Mouse (Mus musculus): ENCODE results near the gene Arhgef10l. TPM values are rescaled to one million over a fixed set of nuclear protein-coding genes. Genes with fewer than 3 reads are reported as not detected.

Arhgef10l gene
- total and polyA plus RNA-seq, 3 experiments = 10.2 to 26.0 TPM; not detected in 1

- TF ChIP-seq NRF1 (IDR thresholded peaks at IDR 0.05; ENCODE audit: insufficient read depth, low read depth, low read length, poor library complexity, severe bottlenecking) (no peak), ZMIZ1 (IDR thresholded peaks at IDR 0.05; ENCODE audit: low read depth, low read length) (no peak), RCOR1 (IDR thresholded peaks at IDR 0.05; ENCODE audit: low read depth, low read length) (no peak), CHD1 (IDR thresholded peaks at IDR 0.05; ENCODE audit: low read depth, low read length) (peak; percentile 94), ELF1 (IDR thresholded peaks at IDR 0.05; ENCODE audit: low read depth, low read length) (0 out of 2 replicates have a peak, but pooled peaks have one; percentile 26), MYC (IDR thresholded peaks at IDR 0.05; ENCODE audit: low read depth, low read length) (peak; percentile 71), POLR2AphosphoS2 (IDR thresholded peaks at IDR 0.05; ENCODE audit: low read length) (no peak), USF1 (IDR thresholded peaks at IDR 0.05; ENCODE audit: low read depth, low read length) (peak; percentile 39; the same call in 1 of the 2 replicates), NELFE (IDR thresholded peaks at IDR 0.05; ENCODE audit: low read depth, low read length) (no peak), ZNF384 (IDR thresholded peaks at IDR 0.05; ENCODE audit: low read depth, low read length) (no peak), POLR2A (IDR thresholded peaks at IDR 0.05; ENCODE audit: control insufficient read depth in 1 of 2, insufficient read depth in 1 of 2, low read depth in 1 of 2, low read length in 2 of 2, poor library complexity in 1 of 2) (no peak; a peak in 2 of 4 replicates), SIN3A (IDR thresholded peaks at IDR 0.05; ENCODE audit: low read length) (no peak), MAZ (IDR thresholded peaks at IDR 0.05; ENCODE audit: low read depth, low read length) (no peak; the same call in none of the 2 replicates), CTCF (IDR thresholded peaks at IDR 0.05 in 2 of 3, conservative IDR thresholded peaks at IDR 0.05 in 1 of 3; ENCODE audit: control insufficient read depth in 1 of 3, insufficient read depth in 1 of 3, low read depth in 2 of 3, low read length in 3 of 3, poor library complexity in 1 of 3, severe bottlenecking in 1 of 3) (no peak)
Observed at GRCm38 (mm10) chr4:140700269-140701018, 34.6 kb upstream of the Arhgef10l start, which contains the start of gene Rcc2 (continued).

- peak overlapping the region; percentile 70 to 91 for H3K4me3 ChIP-seq (ENCODE audit: control insufficient read depth in 1 of 2, insufficient read depth in 1 of 2, low read depth in 2 of 2, low read length in 2 of 2)
- no peaks in the 10 kb centered on the region for H3K27me3 ChIP-seq (ENCODE audit: control insufficient read depth in 1 of 2, insufficient read depth in 2 of 2, low read length in 2 of 2)
- H3K79me2 ChIP-seq (ENCODE audit: control insufficient read depth, insufficient read depth, low read length, poor library complexity) = peaks cover 43% of the 10 kb centered on the region
- H3K9me3 ChIP-seq (replicated peaks; ENCODE audit: insufficient read depth, low read length) = no peaks in the 10 kb centered on the region
- DNase-seq (ENCODE audit: low read depth, low spot score) = peak; percentile 97
- H3K27ac ChIP-seq (ENCODE audit: control insufficient read depth, low read depth, low read length) = peak overlapping the region; percentile 99
- peaks cover 4 to 37% of the 10 kb centered on the region in 2 experiments for H3K36me3 ChIP-seq (ENCODE audit: control insufficient read depth in 1 of 2, insufficient read depth in 2 of 2, low read length in 2 of 2)
- peaks cover 8 to 36% of the 10 kb centered on the region in 2 experiments; a peak in 3 of 4 replicates for H3K4me1 ChIP-seq (ENCODE audit: control insufficient read depth in 1 of 2, insufficient read depth in 2 of 2, low read length in 2 of 2)
- peak overlapping the region; percentile 91 for H3K9ac ChIP-seq (ENCODE audit: control insufficient read depth, low read depth, low read length, poor library complexity, severe bottlenecking)
- peak in 1 of 2 experiments; percentile 78; a peak in 2 of 4 replicates for TF ChIP-seq EP300 (IDR thresholded peaks at IDR 0.05; ENCODE audit: low read depth in 1 of 2, low read length in 2 of 2)
- no peak for TF ChIP-seq JUND (IDR thresholded peaks at IDR 0.05; ENCODE audit: low read depth, low read length)
- TF ChIP-seq CHD2 (IDR thresholded peaks at IDR 0.05; ENCODE audit: low read length) = no peak
- TF ChIP-seq USF2 (IDR thresholded peaks at IDR 0.05; ENCODE audit: borderline replicate concordance in 1 of 2, insufficient read depth in 1 of 2, low read depth in 1 of 2, low read length in 2 of 2) = no peak
- no peak for TF ChIP-seq SMC3 (IDR thresholded peaks at IDR 0.05; ENCODE audit: low read depth, low read length)
- TF ChIP-seq RCOR1 (IDR thresholded peaks at IDR 0.05; ENCODE audit: low read depth, low read length) = 0 out of 2 replicates have a peak, but pooled peaks have one; percentile 3
- TF ChIP-seq TAL1 (IDR thresholded peaks at IDR 0.05; ENCODE audit: low read length) = 0 out of 2 replicates have a peak, but pooled peaks have one; percentile 4
- peak; percentile 87 for TF ChIP-seq MXI1 (IDR thresholded peaks at IDR 0.05; ENCODE audit: low read depth, low read length)
- peak; percentile 68 for TF ChIP-seq TCF12 (IDR thresholded peaks at IDR 0.05; ENCODE audit: low read depth, low read length)
- TF ChIP-seq MAX (IDR thresholded peaks at IDR 0.05; ENCODE audit: low read length) = peak; percentile 96
- TF ChIP-seq MYC (IDR thresholded peaks at IDR 0.05; ENCODE audit: low read depth, low read length) = peak; percentile 99
- no peak for TF ChIP-seq ZKSCAN1 (IDR thresholded peaks at IDR 0.05; ENCODE audit: low read depth, low read length)
- TF ChIP-seq HCFC1 (IDR thresholded peaks at IDR 0.05; ENCODE audit: low read depth, low read length) = peak; percentile 82
- TF ChIP-seq UBTF (IDR thresholded peaks at IDR 0.05; ENCODE audit: borderline replicate concordance, insufficient read depth, low read depth, low read length) = no peak
- TF ChIP-seq ZNF384 (IDR thresholded peaks at IDR 0.05; ENCODE audit: low read depth, low read length) = no peak
- TF ChIP-seq POLR2AphosphoS2 (IDR thresholded peaks at IDR 0.05; ENCODE audit: low read length) = peak; percentile 97
- no peak for TF ChIP-seq MAFK (IDR thresholded peaks at IDR 0.05; ENCODE audit: borderline replicate concordance, low read depth, low read length)
- TF ChIP-seq KAT2A (conservative IDR thresholded peaks at IDR 0.05; ENCODE audit: low read depth, low read length) = no peak
- TF ChIP-seq CTCF (IDR thresholded peaks at IDR 0.05 in 2 of 3, conservative IDR thresholded peaks at IDR 0.05 in 1 of 3; ENCODE audit: control insufficient read depth in 1 of 3, insufficient read depth in 1 of 3, low read depth in 2 of 3, low read length in 3 of 3, poor library complexity in 1 of 3, severe bottlenecking in 1 of 3) = no peak
- peak; percentile 64 for TF ChIP-seq NRF1 (IDR thresholded peaks at IDR 0.05; ENCODE audit: insufficient read depth, low read depth, low read length, poor library complexity, severe bottlenecking)
- peak; percentile 97; the same call in 1 of the 2 replicates for TF ChIP-seq ZMIZ1 (IDR thresholded peaks at IDR 0.05; ENCODE audit: low read depth, low read length)
- TF ChIP-seq MEF2A (IDR thresholded peaks at IDR 0.05; ENCODE audit: extremely low read depth, insufficient replicate concordance, low read depth, low read length, poor library complexity, severe bottlenecking) = no peak
Observed at GRCm38 (mm10) chr4:140699441-140700127, 33.8 kb upstream of the Arhgef10l start.
